8 mouse cellular contexts compared by ENCODE assay signal in genomic region chr9:69453066-69453900, GRCm38 (mm10). TPM values are rescaled to one million over a fixed set of nuclear protein-coding genes. Genes with fewer than 3 reads are reported as not detected.
DNase-seq lines count a peak whose midpoint lies in the region; ATAC-seq and TF ChIP-seq lines count a peak whose summit lies in the region.

Anxa2 (plus strand) TSS chr9:69453620.

- peak; percentile 76 for ATAC-seq in granulocyte monocyte progenitor cell, adult 5-6 weeks (replicated peaks; ENCODE audit: poor library complexity, severe bottlenecking)
- ATAC-seq in intestine, postnatal 0 days, result peak; percentile 79
- peak; percentile 86 for ATAC-seq in limb, embryonic 15.5 days (ENCODE audit: insufficient number of reproducible peaks, low FRiP score, low TSS enrichment, low read depth)
- peak; percentile 51; the same call in 1 of the 2 replicates for ATAC-seq in midbrain, embryonic 16.5 days

- no peaks in the 10 kb centered on the region for H3K36me3 ChIP-seq in intestine, postnatal 0 days (ENCODE audit: control insufficient read depth, insufficient read depth)
- H3K36me3 ChIP-seq in limb, embryonic 15.5 days, result no peaks in the 10 kb centered on the region
- no peaks in the 10 kb centered on the region for H3K36me3 ChIP-seq in midbrain, embryonic 16.5 days (ENCODE audit: control insufficient read depth, insufficient read depth, low read length)

- peak within 1 kb of the TSS; percentile 71 for H3K4me3 ChIP-seq in intestine, postnatal 0 days (ENCODE audit: low read depth, low read length)
- H3K4me3 ChIP-seq in limb, embryonic 15.5 days, result peak within 1 kb of the TSS; percentile 72
- peak within 1 kb of the TSS; percentile 41 for H3K4me3 ChIP-seq in midbrain, embryonic 16.5 days (ENCODE audit: low read depth, low read length)

- WGBS in intestine, postnatal 0 days, result 5% methylated on average over 37 of the region's 37 CpGs
- WGBS in limb, embryonic 15.5 days, result 3% methylated on average over 37 of the region's 37 CpGs
- WGBS in midbrain, embryonic 16.5 days, result 14% methylated on average over 35 of the region's 37 CpGs

- peaks cover 20% of the 10 kb centered on the region for H3K4me1 ChIP-seq in intestine, postnatal 0 days (replicated peaks; ENCODE audit: control insufficient read depth, insufficient read depth, low read length)
- H3K4me1 ChIP-seq in limb, embryonic 15.5 days, result peaks cover 51% of the 10 kb centered on the region
- H3K4me1 ChIP-seq in midbrain, embryonic 16.5 days (ENCODE audit: control insufficient read depth, insufficient read depth, low read length), result peaks cover 14% of the 10 kb centered on the region

- no peaks in the 10 kb centered on the region for H3K27me3 ChIP-seq in intestine, postnatal 0 days (replicated peaks; ENCODE audit: control insufficient read depth, insufficient read depth, low read length)
- H3K27me3 ChIP-seq in limb, embryonic 15.5 days, result no peaks in the 10 kb centered on the region
- H3K27me3 ChIP-seq in midbrain, embryonic 16.5 days (ENCODE audit: control insufficient read depth, insufficient read depth, low read depth, low read length), result peaks cover 16% of the 10 kb centered on the region

- no peak for TF ChIP-seq CTCF in intestine, postnatal 0 days (IDR thresholded peaks at IDR 0.05; ENCODE audit: low read depth)

- peak within 1 kb of the TSS; percentile 83 for H3K9ac ChIP-seq in intestine, postnatal 0 days (ENCODE audit: low read depth, low read length)
- peak within 1 kb of the TSS; percentile 78 for H3K9ac ChIP-seq in limb, embryonic 15.5 days
- peak within 1 kb of the TSS; percentile 65 for H3K9ac ChIP-seq in midbrain, embryonic 16.5 days (ENCODE audit: low read depth, low read length)

- H3K27ac ChIP-seq in intestine, postnatal 0 days (ENCODE audit: low read depth, low read length), result peak within 1 kb of the TSS; percentile 93
- H3K27ac ChIP-seq in limb, embryonic 15.5 days, result peak within 1 kb of the TSS; percentile 99
- H3K27ac ChIP-seq in midbrain, embryonic 16.5 days (ENCODE audit: low read length), result peak within 1 kb of the TSS; percentile 42

- peak; percentile 71 to 80 for DNase-seq in cerebellum, postnatal 10 days
- DNase-seq in cerebellum, adult 9-10 months, result no peak
- DNase-seq in embryo, embryonic 11.5 days (ENCODE audit: low read depth, low spot score), result peak; percentile 62
- peak; percentile 39 to 49 for DNase-seq in spleen, postnatal 36 days (ENCODE audit: low spot score in 2 of 2)

- H3K4me2 ChIP-seq in intestine, postnatal 0 days (replicated peaks; ENCODE audit: low read depth), result peak within 1 kb of the TSS; percentile 84
- peak within 1 kb of the TSS; percentile 62 for H3K4me2 ChIP-seq in limb, embryonic 15.5 days
- peak within 1 kb of the TSS; percentile 68 for H3K4me2 ChIP-seq in midbrain, embryonic 16.5 days (ENCODE audit: low read length)

- H3K9me3 ChIP-seq in intestine, postnatal 0 days (ENCODE audit: control insufficient read depth), result no peaks in the 10 kb centered on the region
- H3K9me3 ChIP-seq in limb, embryonic 15.5 days, result no peaks in the 10 kb centered on the region
- H3K9me3 ChIP-seq in midbrain, embryonic 16.5 days (replicated peaks; ENCODE audit: control insufficient read depth, low read length, poor library complexity, severe bottlenecking), result no peaks in the 10 kb centered on the region

RNA-seq across cellular contexts. Expression of gene Anxa2, which starts in this region (rescaled TPM):
- 119 and 132 TPM in 2 replicates for total RNA-seq in granulocyte monocyte progenitor cell, adult 5-6 weeks (2014; fragmentation: Nextera tagmentation)
- total RNA-seq in granulocyte monocyte progenitor cell, adult 5-6 weeks (2017), result 95.9 and 98.4 TPM in 2 replicates
- polyA plus RNA-seq in intestine, postnatal 0 days (2015; fragmentation: Nextera tagmentation; extraction: Ambion mirVana), result 571 and 641 TPM in 2 replicates
- 1,913 and 2,040 TPM in 2 replicates for polyA plus RNA-seq in limb, embryonic 15.5 days (2015; fragmentation: Nextera tagmentation; extraction: Ambion mirVana)
- 95.3 and 96.4 TPM in 2 replicates for polyA plus RNA-seq in midbrain, embryonic 16.5 days (2015; fragmentation: Nextera tagmentation; extraction: Ambion mirVana)

Comparison
In these comparisons a context has a peak if more than half of its experiments do, and no peak if none do; other contexts are left out.
1. H3K27ac ChIP-seq: peak in every context shown above with its lines; median percentile 99 in limb, embryonic 15.5 days; 93 in intestine, postnatal 0 days; 42 in midbrain, embryonic 16.5 days.